Mouse (Mus musculus): ENCODE measurements around the gene Zc3h12d.
A peak's percentile ranks its signal among the peaks of the same experiment; 100 is the strongest.

The Zc3h12d gene

DNA sequence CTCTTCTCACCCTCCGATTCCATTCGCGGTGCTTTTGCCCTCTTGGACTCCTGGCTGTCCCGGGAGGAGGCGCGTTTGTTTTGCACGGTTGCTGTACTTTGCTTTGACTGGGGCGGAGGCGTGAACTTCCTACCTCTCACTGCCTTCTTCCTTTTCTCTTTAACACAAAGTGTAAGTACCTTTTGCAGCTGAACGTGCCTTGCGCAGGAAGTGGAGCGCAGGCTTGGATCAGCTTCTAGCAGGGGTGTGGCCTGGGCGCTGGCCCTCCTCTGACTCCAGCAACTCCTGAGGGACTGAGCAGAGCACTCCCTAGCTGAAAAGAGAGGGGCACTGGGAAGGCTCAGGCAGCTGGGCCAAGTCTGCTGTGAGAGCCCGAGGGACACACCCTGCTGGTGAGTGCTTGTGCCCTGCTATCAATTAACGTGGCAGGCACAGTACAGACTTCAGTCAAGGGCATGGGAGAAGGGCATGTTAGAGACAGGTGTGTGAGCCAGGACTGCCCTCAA, at the start of gene Zc3h12d:
Gene Zc3h12d, plus strand, starts transcription at position 300 of the 506 bp plus-strand sequence.
- DNase-seq (ENCODE audit: low spot score) = peak; percentile 39

DNA sequence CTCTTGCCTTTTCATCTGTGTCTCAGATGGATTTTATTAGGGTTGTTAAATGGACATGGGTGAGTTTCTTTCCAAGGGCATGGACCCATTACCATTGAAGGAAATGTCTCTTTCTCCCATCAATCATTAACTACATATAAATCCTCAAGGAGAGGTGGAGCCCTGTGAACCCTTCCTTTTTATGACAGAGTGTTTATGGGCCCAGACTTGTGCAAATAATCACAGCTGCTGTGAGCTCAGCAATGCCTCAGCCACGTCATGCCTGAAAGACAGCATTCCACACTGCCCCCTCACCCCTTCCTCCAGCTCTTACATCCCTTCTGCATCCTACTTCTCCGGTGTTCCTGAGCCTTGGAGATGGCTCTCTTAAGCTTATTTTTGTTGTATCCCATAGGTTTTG, 45.0 kb upstream of the Zc3h12d start:
- DNase-seq (ENCODE audit: low spot score) = no peak

DNA sequence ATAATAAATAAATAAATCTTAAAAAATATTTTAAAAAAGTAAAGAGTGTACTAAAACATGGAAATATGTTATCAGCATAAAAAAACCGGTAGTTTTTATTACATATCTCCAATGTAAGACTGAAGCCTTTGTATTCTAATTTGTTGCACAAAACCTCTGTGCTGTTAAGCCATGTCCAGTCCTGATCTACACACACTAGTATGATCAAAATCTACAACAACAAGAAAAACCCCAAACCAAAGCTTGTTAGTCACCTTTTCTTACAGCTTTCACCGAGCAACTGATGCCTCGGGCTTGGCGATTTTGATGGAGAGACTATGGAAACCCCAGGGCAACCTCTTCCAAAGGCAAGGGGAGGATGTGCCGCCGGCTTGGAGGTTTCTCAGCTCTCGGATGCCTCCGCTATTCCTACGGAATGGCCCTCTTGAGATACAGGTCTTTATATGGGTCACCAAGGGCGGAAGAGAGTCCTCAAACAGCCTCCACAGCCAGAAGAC, 40.0 kb upstream of the Zc3h12d start:
- no peak for DNase-seq (ENCODE audit: low spot score)

DNA sequence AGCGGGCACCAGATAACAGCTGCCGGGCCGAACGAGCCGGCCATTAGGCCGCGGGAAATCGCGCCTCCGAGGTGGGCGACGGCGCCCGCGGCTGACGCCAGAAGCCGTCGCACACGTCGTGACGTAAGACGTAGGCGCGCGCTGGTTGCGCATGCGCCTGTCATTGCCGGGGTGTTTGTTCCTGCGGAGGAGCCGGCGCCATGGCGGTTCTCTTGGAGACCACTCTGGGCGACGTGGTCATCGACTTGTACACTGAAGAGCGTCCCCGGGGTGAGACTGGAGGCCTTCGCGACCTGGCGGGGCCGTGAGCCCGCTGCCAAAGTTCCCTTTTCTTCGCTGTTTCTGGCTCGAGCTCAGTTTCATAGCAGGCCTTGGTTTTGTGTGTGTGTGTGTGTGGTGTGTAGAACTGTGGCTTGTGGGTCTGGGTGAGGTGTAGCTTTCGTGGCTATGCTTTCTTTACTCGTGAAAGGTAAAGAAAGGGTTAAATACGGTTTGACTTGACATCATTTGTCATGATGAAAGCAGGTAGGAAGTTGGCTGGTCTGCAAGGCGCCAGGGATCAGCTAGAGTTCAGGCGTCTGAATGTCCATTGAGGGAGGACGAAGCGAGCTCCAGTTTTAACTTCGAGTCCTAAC, 39.4 kb upstream of the Zc3h12d start, which contains the start of the genes Ginm1 and Ppil4:
Gene Ginm1, minus strand, starts transcription at position 74 of the 635 bp plus-strand sequence.
Gene Ppil4, plus strand, starts transcription at position 141 of the 635 bp plus-strand sequence.
- DNase-seq (ENCODE audit: low spot score) = peak; percentile 88

DNA sequence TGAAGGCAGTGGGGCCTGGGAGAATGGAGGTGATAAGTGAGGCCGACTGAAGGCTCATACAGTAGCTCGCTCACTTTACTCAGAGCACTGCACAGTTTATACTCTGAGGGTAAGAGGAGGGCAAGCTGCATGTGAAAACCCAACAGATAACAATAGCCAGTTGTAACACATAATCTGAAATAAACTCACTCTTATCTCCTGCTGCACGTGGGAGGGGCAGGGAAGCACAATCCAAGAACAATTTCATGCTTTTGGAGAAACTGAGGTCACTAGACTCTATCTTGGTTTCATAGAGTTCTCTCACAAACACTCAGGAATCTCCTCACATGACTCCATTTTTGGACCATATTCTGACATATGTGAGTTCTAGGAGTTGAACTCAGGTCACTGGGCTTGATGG, 31.0 kb upstream of the Zc3h12d start:
- DNase-seq (ENCODE audit: low spot score) = no peak

DNA sequence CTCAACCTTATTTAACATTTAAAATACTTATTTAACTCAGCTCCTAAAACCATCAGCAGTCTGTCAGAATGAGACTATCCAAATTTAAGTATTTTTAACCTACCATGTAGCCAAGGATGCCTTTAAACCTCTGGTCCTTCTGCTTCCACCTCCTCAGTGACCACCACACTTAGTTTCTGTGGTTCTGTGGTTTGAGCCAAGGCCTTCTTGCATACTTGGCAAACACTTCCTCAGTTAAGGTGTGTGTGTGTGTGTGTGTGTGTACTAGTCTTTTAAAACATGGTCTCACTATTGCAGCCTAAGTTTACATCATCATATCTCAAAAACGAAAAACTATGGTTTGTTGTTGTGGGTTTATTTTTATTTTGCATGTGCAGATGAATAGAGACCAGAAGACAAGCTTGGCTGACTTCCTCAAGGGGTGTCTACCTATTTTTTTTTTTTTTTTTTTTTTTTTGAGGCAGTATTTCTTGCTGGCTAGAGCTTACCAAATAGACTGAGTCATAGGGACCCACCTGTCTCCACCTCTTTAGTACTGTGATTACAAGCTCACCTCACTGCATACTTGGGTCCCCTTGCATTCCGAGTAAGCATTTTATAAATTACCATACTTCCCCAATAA, 29.6 kb upstream of the Zc3h12d start:
- DNase-seq (ENCODE audit: low spot score) = no peak

DNA sequence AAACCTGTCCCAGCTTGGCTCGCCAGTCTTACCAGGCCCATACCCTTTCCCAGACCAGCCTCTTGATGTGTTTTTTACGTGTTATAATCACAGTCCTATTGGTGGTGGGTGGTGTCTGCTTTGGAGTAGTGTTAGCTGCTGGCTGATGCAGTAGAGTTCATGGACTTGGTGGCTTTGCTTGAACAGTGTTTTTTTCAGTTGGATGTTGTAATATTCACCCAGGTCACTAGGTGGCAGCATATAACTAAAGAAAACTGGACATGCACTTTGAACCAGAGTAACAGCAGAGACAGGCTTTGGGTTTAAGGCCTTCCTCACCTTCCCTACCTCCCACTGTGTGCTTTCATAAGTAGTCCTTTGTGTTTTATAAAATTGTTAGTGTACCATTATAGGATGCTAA, 22.3 kb upstream of the Zc3h12d start:
- DNase-seq (ENCODE audit: low spot score) = peak; percentile 30

DNA sequence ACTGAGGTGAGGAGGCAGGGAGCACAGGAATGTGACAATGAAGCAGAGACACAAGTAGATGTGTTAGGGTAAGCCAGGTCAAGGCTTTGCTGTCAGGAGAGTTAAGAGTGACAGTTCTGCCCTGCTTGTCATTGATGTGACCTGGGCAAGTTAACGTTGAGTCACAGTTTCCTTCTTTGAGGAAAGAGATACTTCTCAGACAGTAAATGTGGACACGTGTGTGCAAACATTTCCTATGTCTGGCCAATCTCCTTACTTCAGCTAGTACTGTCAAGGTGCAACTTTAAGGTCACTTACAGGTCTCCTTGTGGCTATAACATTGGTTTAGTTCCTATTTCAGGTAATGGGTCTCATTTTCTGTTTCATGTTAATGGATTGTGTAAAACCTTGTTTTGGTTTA, 15.8 kb upstream of the Zc3h12d start:
- no peak for DNase-seq (ENCODE audit: low spot score)

DNA sequence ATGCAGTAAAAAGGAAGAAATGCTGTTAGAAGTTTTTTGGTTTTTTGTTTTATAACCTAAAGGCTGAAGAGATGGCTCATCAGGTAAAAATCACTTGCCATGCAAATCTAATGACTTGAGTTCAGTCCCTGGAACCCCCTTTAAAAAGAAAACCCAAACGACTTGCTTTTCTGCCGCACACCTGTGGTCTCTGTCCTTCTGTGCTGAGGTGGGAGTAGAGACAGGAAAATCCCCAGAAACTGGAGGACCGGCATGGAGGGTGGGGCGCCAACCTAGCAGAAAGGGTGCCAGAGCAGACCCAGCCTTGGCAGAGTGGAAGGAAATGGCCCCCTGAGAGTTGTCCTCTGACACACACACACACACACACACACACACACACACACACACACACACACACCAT, 13.6 kb upstream of the Zc3h12d start:
- no peak for DNase-seq (ENCODE audit: low spot score)

DNA sequence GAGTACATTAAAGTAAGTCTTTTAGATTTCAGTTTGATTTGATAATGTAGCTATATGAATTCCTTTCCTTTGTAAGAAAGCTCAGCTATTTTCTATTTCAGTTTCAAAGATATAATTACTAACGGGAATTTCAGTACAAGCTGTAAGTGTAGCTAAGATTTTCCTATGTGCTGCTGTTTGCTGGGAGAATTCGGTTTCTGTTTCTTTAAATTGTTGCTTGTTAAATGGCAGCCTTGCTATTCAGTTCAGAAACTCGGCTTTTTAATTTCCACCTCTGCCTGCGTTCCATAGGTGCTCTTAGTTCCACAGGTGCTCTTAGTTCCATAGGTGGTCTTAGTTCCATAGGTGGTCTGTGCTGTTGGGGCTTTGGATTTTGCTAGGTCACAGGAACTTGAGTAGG, 13.1 kb upstream of the Zc3h12d start:
- DNase-seq (ENCODE audit: low spot score) = no peak

DNA sequence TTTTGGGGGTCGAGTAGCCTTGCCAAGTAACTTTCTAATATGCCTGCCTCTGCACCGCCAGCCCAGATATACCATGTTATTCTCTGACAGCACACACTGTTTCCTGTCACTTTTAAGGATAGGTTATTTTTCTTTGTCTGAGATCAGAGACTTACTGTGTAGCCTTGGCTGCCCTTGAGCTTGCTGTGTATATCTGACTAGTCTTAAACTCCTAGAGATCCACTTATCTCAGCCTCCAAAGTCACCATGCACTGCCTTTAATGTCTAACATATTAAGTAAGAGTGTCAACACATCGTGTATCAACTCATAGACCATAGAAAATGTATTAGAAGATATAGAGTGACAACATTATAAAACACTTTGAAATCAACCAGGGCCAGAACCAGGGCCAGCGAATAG, 12.7 kb upstream of the Zc3h12d start:
- no peak for DNase-seq (ENCODE audit: low spot score)

DNA sequence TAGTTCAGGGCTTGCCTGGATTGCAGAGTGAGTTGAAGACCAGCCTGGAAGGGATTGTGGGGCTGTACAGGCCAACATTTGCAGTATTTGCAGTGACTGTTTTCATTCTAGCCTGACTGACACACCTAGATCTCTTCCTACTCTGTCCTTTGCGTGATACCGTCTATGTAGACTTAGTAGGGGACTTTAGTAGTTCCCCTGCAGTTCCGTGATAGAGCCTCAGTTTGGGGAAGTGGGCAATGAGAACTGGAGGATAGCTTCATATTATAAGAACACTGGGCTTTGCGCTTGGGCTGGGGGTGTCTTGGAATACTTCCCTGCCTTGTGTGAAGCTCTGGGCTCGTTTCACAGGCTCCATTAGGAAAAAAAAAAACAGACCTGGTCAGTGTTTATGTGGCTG, 12.1 kb upstream of the Zc3h12d start:
- no peak for DNase-seq (ENCODE audit: low spot score)

DNA sequence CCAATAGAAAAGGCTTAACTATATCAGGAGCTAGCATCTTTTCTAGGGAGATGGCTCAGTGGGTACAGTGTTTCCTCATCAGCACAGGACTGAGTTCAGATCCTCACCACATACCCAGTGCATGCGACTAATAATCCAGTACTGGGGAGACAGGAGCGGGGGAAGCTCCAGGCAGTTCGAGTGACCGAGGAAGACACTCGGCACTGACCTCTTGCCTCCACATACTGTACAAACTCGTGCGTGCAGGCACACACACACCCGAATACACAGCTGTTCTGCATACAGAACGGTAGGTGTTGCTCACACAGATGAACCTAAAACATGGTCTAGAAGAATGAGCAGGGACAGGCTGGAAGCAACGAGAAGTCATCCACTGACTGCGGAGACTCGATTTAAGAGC, 10.3 kb upstream of the Zc3h12d start:
- DNase-seq (ENCODE audit: low spot score) = no peak

DNA sequence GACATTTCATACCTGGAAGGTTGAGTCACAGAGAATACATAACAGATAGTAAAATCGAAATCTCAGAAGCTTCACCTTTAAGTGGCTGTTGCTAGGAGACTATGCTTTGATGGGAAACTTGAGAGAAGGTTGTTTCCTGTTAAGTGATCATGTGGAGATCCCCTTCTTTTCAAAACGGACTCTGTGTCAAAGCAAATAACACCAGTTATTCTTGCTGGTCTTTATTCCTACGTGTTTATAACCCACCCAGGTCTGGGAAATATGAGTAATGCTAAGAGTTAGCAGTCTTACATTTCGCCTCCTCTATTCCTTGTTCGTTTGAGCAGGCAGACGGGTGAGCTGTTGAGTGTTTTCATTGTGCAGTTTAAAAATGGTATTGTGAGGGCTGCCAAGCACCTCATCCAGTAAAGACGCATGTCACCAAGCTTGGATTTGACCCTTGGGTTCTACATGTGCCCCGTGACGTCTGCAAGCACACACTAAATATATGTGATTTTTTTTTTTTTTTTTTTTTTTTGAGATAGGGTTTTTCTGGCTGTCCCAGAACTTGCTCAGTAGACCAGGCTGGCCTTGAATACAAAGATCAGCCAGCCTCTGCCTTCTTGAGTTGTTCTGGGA, 7.5 kb upstream of the Zc3h12d start:
- DNase-seq (ENCODE audit: low spot score) = no peak

DNA sequence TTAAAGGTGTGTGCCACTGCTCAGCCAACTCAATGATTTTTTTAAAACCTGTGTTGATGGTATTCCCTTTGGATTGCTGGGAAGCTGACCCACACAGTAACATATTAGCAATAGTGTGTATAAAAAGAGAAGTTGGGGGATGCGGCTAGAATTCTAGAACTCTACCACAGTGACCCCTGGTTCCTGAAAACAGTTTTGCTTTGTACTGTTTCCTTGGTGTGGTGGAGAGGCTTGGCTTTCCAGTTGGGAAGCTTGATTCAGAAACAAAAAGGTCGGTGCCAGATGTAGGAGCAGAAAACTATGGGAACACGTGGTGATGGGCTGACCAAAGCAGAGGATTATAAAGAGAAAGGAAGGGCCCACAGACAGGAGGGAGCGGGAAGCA, 7.0 kb upstream of the Zc3h12d start:
- DNase-seq (ENCODE audit: low spot score) = no peak

DNA sequence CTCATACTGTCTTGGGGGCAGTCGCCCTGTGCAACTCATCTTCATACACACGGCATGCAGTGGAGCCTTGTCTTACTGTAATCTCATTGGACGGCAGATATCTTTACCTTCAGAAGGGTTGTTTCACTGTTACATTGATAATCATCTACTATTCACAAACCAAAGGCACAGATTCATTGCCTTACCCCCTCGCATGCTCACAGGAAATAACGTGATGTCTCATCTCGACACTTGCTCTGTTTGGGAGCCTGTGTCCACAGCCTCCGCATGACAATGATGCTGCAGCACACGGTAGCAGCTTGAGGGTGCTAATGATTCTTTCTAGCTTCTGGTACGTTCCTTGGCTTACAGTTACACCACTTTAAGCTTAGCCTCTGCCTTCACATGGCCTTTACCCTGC, 6.2 kb upstream of the Zc3h12d start:
- DNase-seq (ENCODE audit: low spot score) = no peak

DNA sequence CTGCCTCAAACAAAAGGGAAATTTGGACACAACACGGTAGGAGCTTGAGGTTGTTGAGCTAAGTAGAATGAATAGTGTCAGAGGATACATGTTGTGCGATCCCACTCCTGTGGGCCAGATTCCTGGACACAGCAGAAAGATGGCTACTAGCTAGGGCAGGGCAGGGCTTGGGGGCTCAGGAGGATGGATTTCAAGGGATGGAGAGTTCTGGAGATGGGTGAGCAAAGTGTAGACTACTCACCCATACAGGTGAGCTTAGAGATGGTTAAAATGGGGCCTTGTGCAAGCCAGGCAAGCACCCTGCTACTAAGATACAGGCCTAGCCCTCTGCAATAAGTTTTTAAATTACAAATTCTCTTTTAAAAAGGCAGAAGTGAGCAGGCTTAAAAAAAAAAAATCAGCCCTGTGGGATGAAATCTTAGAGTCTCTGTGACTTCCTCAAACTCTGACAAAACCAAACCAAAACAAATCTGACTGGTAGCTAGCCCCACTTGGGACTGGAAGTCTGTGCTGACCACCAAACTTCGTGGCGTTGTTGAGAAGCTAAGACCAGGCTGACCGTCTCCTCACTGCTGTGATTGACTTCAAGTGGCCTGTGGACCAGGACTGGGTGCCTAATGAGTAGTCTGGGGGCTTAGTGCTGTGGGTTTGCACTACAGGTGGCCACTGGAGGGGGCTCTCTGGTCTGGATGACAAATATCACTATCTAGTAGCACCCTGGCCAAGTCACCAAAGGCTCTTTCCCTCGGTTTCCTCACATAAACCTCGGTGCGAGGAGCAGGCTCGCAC, 1.3 kb downstream of the Zc3h12d start:
- DNase-seq (ENCODE audit: low spot score) = peak; percentile 4

DNA sequence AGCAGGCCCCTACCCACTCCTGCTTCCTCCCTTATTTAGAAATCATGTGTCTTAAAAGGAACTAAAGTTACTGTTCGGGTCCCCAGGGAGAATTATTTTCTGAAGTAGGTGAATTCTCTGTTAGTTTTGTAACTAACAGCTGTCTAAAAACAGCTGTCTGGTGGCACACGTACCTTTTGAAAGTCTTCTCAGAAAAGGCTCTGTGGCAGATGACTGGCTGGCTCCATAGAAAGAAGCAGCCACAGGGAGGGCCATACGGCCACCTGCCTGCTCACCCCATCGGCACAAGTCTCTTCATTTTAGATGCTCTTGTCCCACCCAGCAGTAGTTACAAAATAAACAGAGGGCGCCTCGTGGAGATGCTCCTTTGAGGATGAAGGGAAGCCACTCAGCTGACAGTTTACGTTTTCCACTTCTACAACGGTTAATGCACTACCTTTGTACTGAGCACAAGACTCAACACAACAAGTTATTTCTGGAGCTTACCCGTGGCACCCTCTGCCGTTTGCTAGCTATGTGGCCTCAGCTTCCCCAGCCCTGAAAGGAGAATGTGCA, 2.5 kb downstream of the Zc3h12d start:
- DNase-seq (ENCODE audit: low spot score) = peak; percentile 14

DNA sequence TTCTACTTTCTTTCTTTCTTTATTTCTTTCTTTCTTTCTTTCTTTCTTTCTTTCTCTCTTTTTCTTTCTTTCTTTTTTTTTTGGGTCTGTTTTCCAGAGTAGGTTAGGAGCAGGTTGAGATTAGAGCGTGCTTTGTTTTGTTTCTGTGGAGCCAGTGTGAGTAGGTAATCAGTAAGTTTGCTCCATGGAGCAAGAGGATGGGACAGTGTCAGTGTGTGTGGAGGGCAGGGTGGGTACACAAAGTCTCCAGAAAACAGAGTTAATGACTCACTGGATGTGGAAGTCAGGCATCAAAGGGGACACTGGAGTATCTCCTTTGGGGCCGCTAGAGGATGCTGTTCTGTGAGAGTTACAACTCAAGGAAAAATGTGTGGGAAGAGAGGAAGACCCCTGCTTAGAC, 4.6 kb downstream of the Zc3h12d start:
- DNase-seq (ENCODE audit: low spot score) = no peak

DNA sequence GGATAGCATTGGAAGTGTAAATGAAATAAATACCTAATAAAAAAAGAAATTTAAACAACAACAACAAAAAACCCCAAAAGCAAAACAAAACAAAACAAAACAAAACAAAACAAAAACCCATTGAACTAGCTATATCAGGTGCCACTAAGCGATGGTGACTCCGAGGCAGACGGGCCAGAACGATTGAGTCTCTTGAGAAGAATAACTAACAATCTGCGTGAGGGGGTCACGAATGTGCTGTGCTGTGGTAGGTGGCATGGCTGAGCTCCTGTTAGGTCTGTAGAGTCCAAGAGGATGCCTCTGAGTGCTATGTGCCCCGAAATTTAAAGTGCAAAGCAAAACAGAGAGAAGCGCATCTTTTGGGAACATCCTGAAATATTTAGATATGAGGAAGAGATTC, 5.2 kb downstream of the Zc3h12d start:
- DNase-seq (ENCODE audit: low spot score) = no peak

DNA sequence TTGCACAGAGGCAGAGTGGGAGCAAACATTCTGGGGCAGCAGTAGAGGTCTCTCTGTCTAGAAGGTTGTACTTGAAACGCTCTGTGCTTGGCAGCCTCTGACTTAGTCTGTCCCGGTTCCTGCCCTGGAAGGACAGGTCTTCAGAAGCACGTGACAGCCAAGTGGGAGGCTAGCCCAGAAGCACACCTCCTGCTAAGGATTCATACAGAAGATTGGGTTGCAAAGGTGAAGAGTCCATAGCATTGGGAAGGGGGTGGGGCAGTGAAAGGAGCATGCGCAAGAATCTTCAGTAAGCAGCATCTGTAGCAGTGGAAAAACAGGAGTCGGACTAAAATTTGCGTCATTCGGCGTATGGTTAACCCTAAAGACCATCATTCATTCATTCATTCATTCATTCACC, 5.8 kb downstream of the Zc3h12d start:
- DNase-seq (ENCODE audit: low spot score) = no peak

DNA sequence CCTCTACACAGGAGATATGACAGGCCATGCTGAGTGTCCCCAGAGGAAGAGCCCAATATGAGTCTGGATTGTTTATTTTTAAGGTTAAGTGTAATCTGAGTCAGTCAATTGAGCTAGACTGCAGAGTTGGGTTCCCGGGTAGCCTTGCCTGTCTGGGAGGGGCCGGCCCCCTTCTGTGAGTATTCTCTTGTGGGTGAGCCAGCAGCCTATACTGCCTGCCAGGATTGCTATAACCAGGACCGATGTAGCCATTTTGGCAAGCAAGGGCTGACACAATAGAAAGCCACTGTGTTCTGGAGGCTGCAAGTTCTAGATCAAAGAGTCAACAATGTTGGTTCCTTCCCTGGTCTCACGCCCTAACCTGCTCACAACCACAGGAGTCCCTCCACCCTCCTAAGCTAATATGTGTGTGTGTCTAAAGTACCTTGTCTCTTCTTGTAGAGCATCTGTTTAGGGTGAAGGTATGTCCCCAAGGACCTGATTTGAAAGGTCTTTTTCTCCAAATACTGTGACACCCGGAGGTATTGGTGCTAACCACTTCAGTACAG, 6.7 kb downstream of the Zc3h12d start:
- no peak for DNase-seq (ENCODE audit: low spot score)

Measured in spleen, adult 12 weeks (tissue).